Mouse (Mus musculus) neural tube, embryonic 12.5 days (tissue): ENCODE measurements around the gene Phyhd1. TPM values are rescaled to one million over a fixed set of nuclear protein-coding genes. Genes with fewer than 3 reads are reported as not detected.

Experiments used
- ATAC-seq: fragments of 200-750 bp; cut with Nextera tagmentation; 2 replicates; pipeline ENCODE4 v1.8.0; 2017; ENCODE audit warnings: low read depth, mild to moderate bottlenecking, moderate TSS enrichment, moderate library complexity; ENCODE audit not compliant: low FRiP score
- H3K27ac ChIP-seq: fragments of 300-500 bp; sonication (generic); 2 replicates; pipeline ENCODE4 v1.5.1; 2016
- H3K27me3 ChIP-seq: fragments of 300-500 bp; sonication (generic); replicated peaks from 2 replicates; pipeline ENCODE4 v1.6.1; 2016; ENCODE audit warnings: mild to moderate bottlenecking
- H3K36me3 ChIP-seq: fragments of 300-500 bp; sonication (generic); 2 replicates; pipeline ENCODE4 v1.6.1; 2016; ENCODE audit warnings: mild to moderate bottlenecking
- H3K4me1 ChIP-seq: fragments of 300-500 bp; sonication (generic); 2 replicates; pipeline ENCODE4 v1.6.1; 2016
- H3K4me2 ChIP-seq: fragments of 300-500 bp; sonication (generic); replicated peaks from 2 replicates; pipeline ENCODE4 v1.6.1; 2016; ENCODE audit warnings: mild to moderate bottlenecking
- H3K4me3 ChIP-seq: fragments of 300-500 bp; sonication (generic); 2 replicates; pipeline ENCODE4 v1.5.1; 2016
- H3K9ac ChIP-seq: fragments of 300-500 bp; sonication (generic); 2 replicates; pipeline ENCODE4 v1.6.1; 2016; ENCODE audit warnings: mild to moderate bottlenecking
- H3K9me3 ChIP-seq: fragments of 300-500 bp; sonication (generic); 2 replicates; pipeline ENCODE4 v1.6.1; 2016; ENCODE audit warnings: mild to moderate bottlenecking
- WGBS: fragments of 180-500 bp; shearing (Covaris S2); methylation state at CpG from one replicate; pipeline ENCODE4 v1.1.7; 2016; 5-methylcytosine and 5-hydroxymethylcytosine counted together
- polyA plus RNA-seq: library from polyadenylated mRNA; unstranded; fragments of >200 nt; fragmentation: Nextera tagmentation; extraction: Ambion mirVana; gene quantifications from 2 replicates; pipeline ENCODE4 v1.2.1, GENCODE M21; 2016

Phyhd1 gene
- polyA plus RNA-seq, 1 experiment from 2014 or later, result 4.2 TPM

GRCm38 (mm10) chr2:30244595-30245178, 21.3 kb upstream of the Phyhd1 start:
- Histone ChIP-seq H3K27ac (no peak overlapping the region), H3K9me3 (no peaks in the 10 kb centered on the region), H3K4me2 (no peak overlapping the region), H3K27me3 (no peaks in the 10 kb centered on the region), H3K4me3 (no peak overlapping the region), H3K4me1 (peaks cover 19% of the 10 kb centered on the region), H3K9ac (no peak overlapping the region), H3K36me3 (peaks cover 83% of the 10 kb centered on the region)
- WGBS, result 76% methylated on average over 7 of the region's 7 CpGs
- ATAC-seq, result no peak

GRCm38 (mm10) chr2:30247036-30247435, 19.0 kb upstream of the Phyhd1 start:
- no peak for ATAC-seq
- Histone ChIP-seq H3K27ac (no peak overlapping the region), H3K9me3 (no peaks in the 10 kb centered on the region), H3K4me1 (0 out of 2 replicates have a peak, but pooled peaks cover 9% of the 10 kb centered on the region), H3K4me3 (no peak overlapping the region), H3K36me3 (peaks cover 74% of the 10 kb centered on the region), H3K27me3 (no peaks in the 10 kb centered on the region), H3K9ac (no peak overlapping the region), H3K4me2 (no peak overlapping the region)
- 95% methylated on average over 5 of the region's 5 CpGs for WGBS

- Histone ChIP-seq H3K4me2 (no peak overlapping the region), H3K36me3 (peaks cover 73% of the 10 kb centered on the region), H3K27me3 (no peaks in the 10 kb centered on the region), H3K27ac (no peak overlapping the region), H3K4me3 (no peak overlapping the region), H3K4me1 (0 out of 2 replicates have a peak, but pooled peaks cover 6% of the 10 kb centered on the region), H3K9me3 (no peaks in the 10 kb centered on the region), H3K9ac (no peak overlapping the region)
- ATAC-seq, result no peak
- 73% methylated on average over 4 of the region's 4 CpGs for WGBS
These were observed 18.3 kb upstream of the Phyhd1 start for GRCm38 (mm10) chr2:30247681-30248080.

GRCm38 (mm10) chr2:30249182-30249581, 16.8 kb upstream of the Phyhd1 start:
- no peak overlapping the region for H3K4me2 ChIP-seq
- no peaks in the 10 kb centered on the region for H3K9me3 ChIP-seq
- 95% methylated on average over 3 of the region's 3 CpGs for WGBS

GRCm38 (mm10) chr2:30250166-30251128, 15.6 kb upstream of the Phyhd1 start:
- H3K27ac ChIP-seq, result no peak overlapping the region
- no peak overlapping the region for H3K4me3 ChIP-seq
- no peak overlapping the region for H3K4me2 ChIP-seq
- 89% methylated on average over 10 of the region's 10 CpGs for WGBS
- no peak for ATAC-seq
- H3K9ac ChIP-seq, result no peak overlapping the region
- no peaks in the 10 kb centered on the region for H3K9me3 ChIP-seq
- H3K36me3 ChIP-seq, result peaks cover 66% of the 10 kb centered on the region
- H3K27me3 ChIP-seq, result no peaks in the 10 kb centered on the region
- H3K4me1 ChIP-seq, result 0 out of 2 replicates have a peak, but pooled peaks cover 5% of the 10 kb centered on the region

More at GRCm38 (mm10) chr2:30249182-30249581, 16.8 kb upstream of the Phyhd1 start:
- H3K9ac ChIP-seq, result no peak overlapping the region
- ATAC-seq, result no peak
- 0 out of 2 replicates have a peak, but pooled peaks cover 6% of the 10 kb centered on the region for H3K4me1 ChIP-seq
- H3K27me3 ChIP-seq, result no peaks in the 10 kb centered on the region
- peaks cover 63% of the 10 kb centered on the region for H3K36me3 ChIP-seq
- no peak overlapping the region for H3K27ac ChIP-seq
- H3K4me3 ChIP-seq, result no peak overlapping the region

- Histone ChIP-seq H3K9me3 (no peaks in the 10 kb centered on the region), H3K4me3 (no peak overlapping the region), H3K4me2 (no peak overlapping the region), H3K4me1 (no peaks in the 10 kb centered on the region), H3K9ac (no peak overlapping the region), H3K27ac (no peak overlapping the region), H3K36me3 (peaks cover 72% of the 10 kb centered on the region), H3K27me3 (no peaks in the 10 kb centered on the region)
- no peak for ATAC-seq
- WGBS, result 70% methylated on average over 5 of the region's 5 CpGs
These were observed 14.4 kb upstream of the Phyhd1 start for GRCm38 (mm10) chr2:30251417-30252104.

- peaks cover 76% of the 10 kb centered on the region for H3K36me3 ChIP-seq
These were observed 13.5 kb upstream of the Phyhd1 start for GRCm38 (mm10) chr2:30252521-30252920.

GRCm38 (mm10) chr2:30253809-30254208, 12.2 kb upstream of the Phyhd1 start:
- H3K4me1 ChIP-seq, result no peaks in the 10 kb centered on the region; the same call in 1 of the 2 replicates
- H3K9me3 ChIP-seq, result no peaks in the 10 kb centered on the region
- no peaks in the 10 kb centered on the region for H3K27me3 ChIP-seq
- H3K9ac ChIP-seq, result no peak overlapping the region
- peaks cover 76% of the 10 kb centered on the region for H3K36me3 ChIP-seq
- no peak for ATAC-seq
- WGBS, result 88% methylated on average over 5 of the region's 5 CpGs
- no peak overlapping the region for H3K4me3 ChIP-seq
- no peak overlapping the region for H3K4me2 ChIP-seq
- H3K27ac ChIP-seq, result no peak overlapping the region

More at GRCm38 (mm10) chr2:30252521-30252920, 13.5 kb upstream of the Phyhd1 start:
- no peaks in the 10 kb centered on the region for H3K9me3 ChIP-seq
- H3K4me1 ChIP-seq, result no peaks in the 10 kb centered on the region; the same call in 1 of the 2 replicates
- H3K4me3 ChIP-seq, result no peak overlapping the region
- WGBS, result 82% methylated on average over 3 of the region's 3 CpGs
- no peaks in the 10 kb centered on the region for H3K27me3 ChIP-seq
- no peak for ATAC-seq
- no peak overlapping the region for H3K4me2 ChIP-seq
- H3K9ac ChIP-seq, result no peak overlapping the region
- no peak overlapping the region for H3K27ac ChIP-seq

GRCm38 (mm10) chr2:30255631-30256395, 10.2 kb upstream of the Phyhd1 start:
- Histone ChIP-seq H3K4me2 (no peak overlapping the region), H3K9ac (no peak overlapping the region), H3K27me3 (no peaks in the 10 kb centered on the region), H3K9me3 (no peaks in the 10 kb centered on the region), H3K4me3 (no peak overlapping the region), H3K4me1 (no peaks in the 10 kb centered on the region; the same call in 1 of the 2 replicates), H3K36me3 (peaks cover 77% of the 10 kb centered on the region), H3K27ac (no peak overlapping the region)
- 98% methylated on average over 42 of the region's 42 CpGs for WGBS
- no peak for ATAC-seq

- H3K4me3 ChIP-seq, result no peak overlapping the region
- no peaks in the 10 kb centered on the region for H3K9me3 ChIP-seq
- H3K27ac ChIP-seq, result no peak overlapping the region
- H3K36me3 ChIP-seq, result peaks cover 84% of the 10 kb centered on the region
- WGBS, result 97% methylated on average over 30 of the region's 30 CpGs
- H3K4me2 ChIP-seq, result no peak overlapping the region
- no peaks in the 10 kb centered on the region; the same call in 1 of the 2 replicates for H3K4me1 ChIP-seq
- H3K27me3 ChIP-seq, result no peaks in the 10 kb centered on the region
- no peak overlapping the region for H3K9ac ChIP-seq
- ATAC-seq, result no peak
These were observed 9.2 kb upstream of the Phyhd1 start for GRCm38 (mm10) chr2:30256616-30257350.
